Mouse (Mus musculus): Measurements from ENCODE around the gene 1700019N19Rik. TPM values are rescaled to one million over a fixed set of nuclear protein-coding genes. Genes with fewer than 3 reads are reported as not detected.

The 1700019N19Rik gene
- polyA plus RNA-seq, 1 experiment from 2014 or later, result not detected

GRCm38 (mm10) chr19:58751504-58751903 is 42.8 kb downstream of the 1700019N19Rik start:
- Histone ChIP-seq H3K9me3 (replicated peaks) (no peaks in the 10 kb centered on the region), H3K27me3 (no peaks in the 10 kb centered on the region), H3K9ac (no peak overlapping the region), H3K4me1 (no peaks in the 10 kb centered on the region), H3K27ac (replicated peaks) (no peak overlapping the region), H3K4me2 (replicated peaks) (no peak overlapping the region), H3K36me3 (no peaks in the 10 kb centered on the region), H3K4me3 (replicated peaks) (no peak overlapping the region)
- WGBS, result 54% methylated on average over 2 of the region's 2 CpGs
- no peak for ATAC-seq (ENCODE audit: insufficient number of reproducible peaks, low FRiP score, low TSS enrichment, low read depth)

GRCm38 (mm10) chr19:58750822-58751221 is 43.4 kb downstream of the 1700019N19Rik start:
- no peak overlapping the region for H3K4me2 ChIP-seq (replicated peaks)
- H3K27me3 ChIP-seq, result no peaks in the 10 kb centered on the region
- no peaks in the 10 kb centered on the region for H3K4me1 ChIP-seq
- no peak for ATAC-seq (ENCODE audit: insufficient number of reproducible peaks, low FRiP score, low TSS enrichment, low read depth)
- 48% methylated on average over 2 of the region's 2 CpGs for WGBS
- no peak overlapping the region for H3K9ac ChIP-seq
- H3K9me3 ChIP-seq (replicated peaks), result no peaks in the 10 kb centered on the region
- H3K4me3 ChIP-seq (replicated peaks), result no peak overlapping the region
- H3K27ac ChIP-seq (replicated peaks), result no peak overlapping the region
- no peaks in the 10 kb centered on the region for H3K36me3 ChIP-seq

- Histone ChIP-seq H3K27ac (replicated peaks) (no peak overlapping the region), H3K4me2 (replicated peaks) (no peak overlapping the region), H3K36me3 (no peaks in the 10 kb centered on the region), H3K4me3 (replicated peaks) (no peak overlapping the region), H3K4me1 (no peaks in the 10 kb centered on the region), H3K9ac (no peak overlapping the region), H3K27me3 (no peaks in the 10 kb centered on the region), H3K9me3 (replicated peaks) (no peaks in the 10 kb centered on the region)
- ATAC-seq (ENCODE audit: insufficient number of reproducible peaks, low FRiP score, low TSS enrichment, low read depth), result no peak
- WGBS, result 85% methylated on average over 9 of the region's 9 CpGs
Measured at GRCm38 (mm10) chr19:58747498-58748000, 46.7 kb downstream of the 1700019N19Rik start.

GRCm38 (mm10) chr19:58743736-58744135 is 50.5 kb downstream of the 1700019N19Rik start:
- Histone ChIP-seq H3K27me3 (no peaks in the 10 kb centered on the region), H3K4me3 (replicated peaks) (no peak overlapping the region), H3K27ac (replicated peaks) (no peak overlapping the region), H3K9me3 (replicated peaks) (no peaks in the 10 kb centered on the region), H3K36me3 (no peaks in the 10 kb centered on the region), H3K9ac (no peak overlapping the region), H3K4me1 (no peaks in the 10 kb centered on the region), H3K4me2 (replicated peaks) (no peak overlapping the region)
- WGBS, result 64% methylated on average over 4 of the region's 4 CpGs
- ATAC-seq (ENCODE audit: insufficient number of reproducible peaks, low FRiP score, low TSS enrichment, low read depth), result no peak

- WGBS, result 80% methylated on average over 4 of the region's 4 CpGs
- no peak for ATAC-seq (ENCODE audit: insufficient number of reproducible peaks, low FRiP score, low TSS enrichment, low read depth)
- Histone ChIP-seq H3K36me3 (no peaks in the 10 kb centered on the region), H3K4me3 (replicated peaks) (no peak overlapping the region), H3K27me3 (no peaks in the 10 kb centered on the region), H3K9me3 (replicated peaks) (no peaks in the 10 kb centered on the region), H3K4me2 (replicated peaks) (no peak overlapping the region), H3K9ac (no peak overlapping the region), H3K27ac (replicated peaks) (no peak overlapping the region), H3K4me1 (no peaks in the 10 kb centered on the region)
Measured at GRCm38 (mm10) chr19:58742711-58743110, 51.5 kb downstream of the 1700019N19Rik start.

GRCm38 (mm10) chr19:58741036-58741435 is 53.2 kb downstream of the 1700019N19Rik start:
- Histone ChIP-seq H3K9me3 (replicated peaks) (no peaks in the 10 kb centered on the region), H3K4me3 (replicated peaks) (no peak overlapping the region), H3K36me3 (no peaks in the 10 kb centered on the region), H3K27ac (replicated peaks) (no peak overlapping the region), H3K27me3 (no peaks in the 10 kb centered on the region), H3K9ac (no peak overlapping the region), H3K4me1 (no peaks in the 10 kb centered on the region), H3K4me2 (replicated peaks) (no peak overlapping the region)
- no peak for ATAC-seq (ENCODE audit: insufficient number of reproducible peaks, low FRiP score, low TSS enrichment, low read depth)
- WGBS, result 63% methylated on average over 6 of the region's 6 CpGs

- Histone ChIP-seq H3K4me1 (no peaks in the 10 kb centered on the region), H3K9me3 (replicated peaks) (no peaks in the 10 kb centered on the region), H3K27ac (replicated peaks) (no peak overlapping the region), H3K9ac (no peak overlapping the region), H3K4me2 (replicated peaks) (no peak overlapping the region), H3K36me3 (no peaks in the 10 kb centered on the region), H3K27me3 (no peaks in the 10 kb centered on the region), H3K4me3 (replicated peaks) (no peak overlapping the region)
- 87% methylated on average over 4 of the region's 4 CpGs for WGBS
- ATAC-seq (ENCODE audit: insufficient number of reproducible peaks, low FRiP score, low TSS enrichment, low read depth), result no peak
Measured at GRCm38 (mm10) chr19:58738111-58738510, 56.1 kb downstream of the 1700019N19Rik start.

Other genes starting within 250 kb of the 1700019N19Rik start
- not detected in 2 replicates for gene Pnlip, start 142.0 kb downstream of the 1700019N19Rik start, polyA plus RNA-seq (2015; fragmentation: Nextera tagmentation; extraction: Ambion mirVana)
- 0.59 and 0.96 TPM in 2 replicates for gene Pnliprp1, start 65.6 kb downstream of the 1700019N19Rik start, polyA plus RNA-seq (2015; fragmentation: Nextera tagmentation; extraction: Ambion mirVana)
- gene Pnliprp2, start 34.7 kb downstream of the 1700019N19Rik start, polyA plus RNA-seq (2015; fragmentation: Nextera tagmentation; extraction: Ambion mirVana), result 0.11 TPM in 2 replicates
- gene Eno4, start 149.0 kb upstream of the 1700019N19Rik start, polyA plus RNA-seq (2015; fragmentation: Nextera tagmentation; extraction: Ambion mirVana), result 2.0 and 4.2 TPM in 2 replicates
- 5.7 and 6.0 TPM in 2 replicates for gene Hspa12a, start 149.2 kb upstream of the 1700019N19Rik start, polyA plus RNA-seq (2015; fragmentation: Nextera tagmentation; extraction: Ambion mirVana)